34 mouse cellular contexts compared by ENCODE assay signal in the genomic region with DNA sequence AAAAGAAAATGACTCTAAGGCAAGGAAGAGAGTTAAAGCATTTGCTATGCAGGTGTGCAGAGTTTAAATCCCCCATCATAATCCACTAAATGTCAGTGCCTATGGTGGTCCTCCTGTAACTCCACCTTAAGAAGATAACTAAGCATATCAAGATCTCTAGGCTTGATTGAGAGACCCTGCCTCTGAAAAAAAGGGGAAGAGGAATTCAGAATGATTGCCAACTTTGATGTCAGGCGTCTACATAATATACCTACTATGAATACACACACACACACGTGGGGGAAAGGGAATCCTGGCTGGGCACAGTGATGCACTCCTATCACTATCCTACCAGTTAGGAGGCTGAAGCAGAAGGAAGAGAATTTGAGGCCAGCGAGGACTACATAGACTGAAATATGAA. TPM values are rescaled to one million over a fixed set of nuclear protein-coding genes. Genes with fewer than 3 reads are reported as not detected.
"Had no signal": no experiment of that assay in that cellular context is flagged by ENCODE, and none has a peak within 500 bp of the region (broad histone marks: within the 10 kb centered on the region; RNA-seq: fewer than 3 reads in every experiment).

No protein-coding gene starts in this region.

- H3K27me3 ChIP-seq: heart, embryonic 12.5 days; heart, embryonic 13.5 days; heart, embryonic 15.5 days; hindbrain, embryonic 12.5 days; hindbrain, embryonic 13.5 days; hindbrain, embryonic 15.5 days; intestine, embryonic 15.5 days had no signal

- H3K9me3 ChIP-seq: heart, embryonic 12.5 days; heart, embryonic 13.5 days; heart, embryonic 15.5 days; hindbrain, embryonic 10.5 days; hindbrain, embryonic 12.5 days; hindbrain, embryonic 13.5 days; hindbrain, embryonic 15.5 days; intestine, embryonic 15.5 days; kidney, embryonic 15.5 days had no signal

- H3K4me3 ChIP-seq: heart, embryonic 12.5 days; heart, embryonic 13.5 days; heart, embryonic 15.5 days; hindbrain, embryonic 10.5 days; hindbrain, embryonic 12.5 days; hindbrain, embryonic 13.5 days; hindbrain, embryonic 15.5 days; intestine, embryonic 15.5 days; kidney, embryonic 15.5 days; layer of hippocampus, adult 2 months; left cerebral cortex, adult 2 months had no signal

- H3K27ac ChIP-seq: heart, embryonic 13.5 days; heart, embryonic 15.5 days; hindbrain, embryonic 10.5 days; hindbrain, embryonic 12.5 days; hindbrain, embryonic 13.5 days; hindbrain, embryonic 14.5 days; hindbrain, embryonic 15.5 days; hindbrain, postnatal 0 days; intestine, embryonic 15.5 days; kidney, embryonic 15.5 days; kidney, postnatal 0 days; layer of hippocampus, adult 2 months; left cerebral cortex, adult 2 months had no signal

- H3K36me3 ChIP-seq: heart, embryonic 15.5 days; hindbrain, embryonic 12.5 days; hindbrain, embryonic 13.5 days; hindbrain, embryonic 15.5 days; intestine, embryonic 15.5 days had no signal

- DNase-seq: heart, postnatal 10 days; heart, postnatal 14 days; heart, postnatal 36 days; heart, postnatal 4 days; kidney, adult 11 months; kidney, adult 18-20 months; kidney, adult 2 months; kidney, adult 8-10 months; kidney, adult 9 months; kidney, postnatal 10 days; kidney, postnatal 14 days; kidney, postnatal 25 days; kidney, postnatal 36 days; kidney, postnatal 4 days; layer of hippocampus, adult 9-11 months; layer of hippocampus, postnatal 36 days had no signal

- H3K4me1 ChIP-seq: heart, embryonic 12.5 days; heart, embryonic 13.5 days; heart, embryonic 15.5 days; hindbrain, embryonic 10.5 days; hindbrain, embryonic 12.5 days; hindbrain, embryonic 13.5 days; hindbrain, embryonic 15.5 days; intestine, embryonic 15.5 days; kidney, embryonic 15.5 days had no signal

- ATAC-seq: hindbrain, embryonic 16.5 days; hindbrain, postnatal 0 days; inflammation-experienced regulatory T-cells, adult 6 months; intestine, embryonic 15.5 days; intestine, embryonic 16.5 days had no signal

- H3K9ac ChIP-seq: heart, embryonic 12.5 days; heart, embryonic 13.5 days; heart, embryonic 15.5 days; hindbrain, embryonic 12.5 days; hindbrain, embryonic 13.5 days; hindbrain, embryonic 14.5 days; hindbrain, embryonic 15.5 days; intestine, embryonic 15.5 days; kidney, embryonic 15.5 days had no signal

- H3K4me2 ChIP-seq: heart, embryonic 11.5 days; heart, embryonic 12.5 days; heart, embryonic 13.5 days; heart, embryonic 15.5 days; hindbrain, embryonic 12.5 days; hindbrain, embryonic 13.5 days; hindbrain, embryonic 14.5 days; hindbrain, embryonic 15.5 days; intestine, embryonic 15.5 days; kidney, embryonic 15.5 days had no signal

RNA-seq across cellular contexts. Expression of a gene that starts 23.1 kb away (rescaled TPM):
- polyA plus RNA-seq: inflammation-experienced regulatory T-cells, adult 6 months had no signal
